Mouse (Mus musculus) hindbrain, embryonic 13.5 days (tissue): ENCODE data around the gene Srxn1. TPM values are rescaled to one million over a fixed set of nuclear protein-coding genes. Genes with fewer than 3 reads are reported as not detected.

ENCODE experiments used
- ATAC-seq: fragments of 200-750 bp; cut with Nextera tagmentation; 2 replicates; pipeline ENCODE4 v1.8.0; 2017; ENCODE audit warnings: moderate TSS enrichment; ENCODE audit not compliant: low FRiP score
- H3K27ac ChIP-seq: fragments of 300-500 bp; sonication (generic); 2 replicates; pipeline ENCODE4 v1.5.1; 2015; ENCODE audit warnings: inconsistent platforms, mild to moderate bottlenecking, moderate library complexity
- H3K27me3 ChIP-seq: fragments of 300-500 bp; sonication (generic); 2 replicates; pipeline ENCODE4 v1.6.1; 2015; ENCODE audit warnings: mild to moderate bottlenecking, inconsistent platforms
- H3K36me3 ChIP-seq: fragments of 300-500 bp; sonication (generic); 2 replicates; pipeline ENCODE4 v1.6.1; 2015; ENCODE audit warnings: mild to moderate bottlenecking, inconsistent platforms
- H3K4me1 ChIP-seq: fragments of 300-500 bp; sonication (generic); replicated peaks from 2 replicates; pipeline ENCODE4 v1.6.1; 2015; ENCODE audit warnings: inconsistent platforms
- H3K4me2 ChIP-seq: fragments of 300-500 bp; sonication (generic); 2 replicates; pipeline ENCODE4 v1.6.1; 2015; ENCODE audit warnings: inconsistent platforms, mild to moderate bottlenecking, moderate library complexity
- H3K4me3 ChIP-seq: fragments of 300-500 bp; sonication (generic); 2 replicates; pipeline ENCODE4 v1.5.1; 2015; ENCODE audit warnings: mild to moderate bottlenecking, inconsistent platforms
- H3K9ac ChIP-seq: fragments of 300-500 bp; sonication (generic); 2 replicates; pipeline ENCODE4 v1.6.1; 2015; ENCODE audit warnings: mild to moderate bottlenecking, inconsistent platforms
- H3K9me3 ChIP-seq: fragments of 300-500 bp; sonication (generic); 2 replicates; pipeline ENCODE4 v1.6.1; 2016; ENCODE audit warnings: inconsistent platforms
- WGBS: fragments of 180-500 bp; shearing (Covaris S2); methylation state at CpG from one replicate; pipeline ENCODE4 v1.1.7; 2015; 5-methylcytosine and 5-hydroxymethylcytosine counted together
- polyA plus RNA-seq: library from polyadenylated mRNA; unstranded; fragments of >200 nt; fragmentation: Nextera tagmentation; extraction: Ambion mirVana; gene quantifications from 2 replicates; pipeline ENCODE4 v1.2.1, GENCODE M21; 2015

Gene Srxn1
- polyA plus RNA-seq, 1 experiment from 2014 or later = 16.1 TPM

DNA sequence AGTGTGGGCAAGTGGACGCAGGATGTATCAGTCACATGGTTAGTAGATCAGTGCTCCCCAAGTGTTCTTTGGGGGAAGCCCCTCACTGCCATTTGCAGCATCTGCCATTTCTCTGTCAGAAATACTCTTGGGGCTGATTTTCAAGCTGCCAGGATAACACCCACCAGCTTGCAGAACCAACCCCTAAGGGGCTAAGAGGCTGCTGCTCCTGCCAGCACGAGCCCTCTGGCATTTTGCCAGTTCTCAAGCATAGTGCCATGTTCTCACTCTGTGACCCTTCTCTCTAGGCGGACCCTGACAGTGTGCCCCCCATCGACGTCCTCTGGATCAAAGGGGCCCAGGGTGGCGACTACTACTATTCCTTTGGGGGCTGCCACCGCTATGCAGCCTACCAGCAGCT lies 3.4 kb downstream of the Srxn1 start:
- Histone ChIP-seq H3K4me2 (no peak overlapping the region), H3K4me3 (no peak overlapping the region), H3K27me3 (no peaks in the 10 kb centered on the region), H3K9me3 (no peaks in the 10 kb centered on the region), H3K36me3 (peaks cover 5% of the 10 kb centered on the region; the same call in 1 of the 2 replicates), H3K4me1 (peaks cover 41% of the 10 kb centered on the region), H3K9ac (no peak overlapping the region), H3K27ac (no peak overlapping the region)
- ATAC-seq = no peak
- WGBS = 60% methylated on average over 7 of the region's 7 CpGs

DNA sequence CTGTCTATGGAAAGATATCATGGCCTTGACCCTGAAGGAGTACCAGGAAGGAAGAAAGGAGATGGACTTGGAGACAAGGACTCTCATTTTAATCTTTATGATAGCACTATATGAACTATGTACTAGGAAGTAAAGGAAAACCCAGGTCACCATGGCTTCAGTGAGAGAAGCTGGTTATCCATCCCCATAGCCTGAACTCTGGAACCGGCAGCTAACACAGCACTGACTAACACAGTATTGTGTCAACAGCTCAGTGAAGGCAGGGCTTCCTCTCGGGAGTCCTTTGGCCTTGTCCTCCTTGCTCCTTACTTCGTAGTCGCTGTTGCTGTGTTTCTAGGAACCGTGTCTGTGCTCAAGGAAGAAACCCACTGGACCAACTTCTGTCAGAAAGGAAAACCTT lies 4.1 kb downstream of the Srxn1 start:
- WGBS = 91% methylated on average over 5 of the region's 5 CpGs

DNA sequence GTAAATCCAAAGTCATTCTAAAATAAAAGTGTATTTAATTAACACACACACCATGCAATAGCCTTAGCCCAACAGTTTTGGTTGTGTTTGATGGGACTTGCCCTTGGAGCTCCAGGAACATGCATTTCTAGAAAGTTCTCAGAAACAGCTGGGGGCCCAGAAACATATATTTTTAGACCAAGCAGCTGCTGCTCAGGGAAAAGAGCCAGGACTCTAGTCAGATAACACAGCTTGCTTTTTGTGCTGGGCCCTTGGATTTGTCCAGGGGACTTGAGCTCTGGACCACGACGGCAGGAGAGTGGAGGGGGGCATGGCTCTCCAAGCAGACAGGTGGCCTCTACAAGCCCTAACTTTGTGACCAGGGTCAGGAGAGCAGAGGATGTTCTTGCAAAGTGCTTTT lies 6.0 kb downstream of the Srxn1 start:
- WGBS = 67% methylated on average over 2 of the region's 2 CpGs
- Histone ChIP-seq H3K4me3 (no peak overlapping the region), H3K4me1 (peaks cover 46% of the 10 kb centered on the region), H3K27ac (no peak overlapping the region), H3K9ac (no peak overlapping the region), H3K4me2 (no peak overlapping the region), H3K36me3 (peaks cover 5% of the 10 kb centered on the region; the same call in 1 of the 2 replicates), H3K9me3 (no peaks in the 10 kb centered on the region), H3K27me3 (0 out of 2 replicates have a peak, but pooled peaks cover 8% of the 10 kb centered on the region)
- ATAC-seq = no peak

More for the DNA sequence above, 4.1 kb downstream of the Srxn1 start:
- peaks cover 5% of the 10 kb centered on the region; the same call in 1 of the 2 replicates for H3K36me3 ChIP-seq
- H3K9me3 ChIP-seq = no peaks in the 10 kb centered on the region
- H3K27me3 ChIP-seq = no peaks in the 10 kb centered on the region
- no peak overlapping the region for H3K4me2 ChIP-seq
- no peak overlapping the region for H3K9ac ChIP-seq
- no peak for ATAC-seq
- no peak overlapping the region for H3K27ac ChIP-seq
- H3K4me3 ChIP-seq = no peak overlapping the region
- H3K4me1 ChIP-seq = peaks cover 46% of the 10 kb centered on the region

DNA sequence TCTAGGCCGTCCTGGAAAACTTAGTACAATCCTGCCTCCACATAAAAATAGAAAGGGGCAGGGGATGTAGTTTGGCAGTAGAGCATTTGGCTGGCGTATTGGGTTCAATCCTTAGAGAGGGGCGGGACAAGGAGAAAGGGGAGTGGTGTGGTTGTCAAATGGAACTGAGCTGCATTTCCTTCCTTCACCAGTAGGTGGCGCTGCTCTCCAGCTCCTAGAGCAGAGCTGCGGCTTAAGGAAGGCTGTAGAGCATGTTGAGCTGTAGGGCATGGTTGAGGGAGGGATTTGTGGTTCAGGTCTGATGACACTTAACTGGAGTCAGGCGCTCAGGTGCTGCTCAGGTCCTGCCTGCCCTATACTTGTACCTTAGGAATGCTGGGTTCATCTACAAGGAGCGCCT lies 6.6 kb downstream of the Srxn1 start:
- no peaks in the 10 kb centered on the region for H3K9me3 ChIP-seq
- H3K4me1 ChIP-seq = peaks cover 42% of the 10 kb centered on the region
- no peak overlapping the region for H3K27ac ChIP-seq
- H3K4me2 ChIP-seq = no peak overlapping the region
- 0 out of 2 replicates have a peak, but pooled peaks cover 8% of the 10 kb centered on the region for H3K27me3 ChIP-seq
- no peak overlapping the region for H3K9ac ChIP-seq
- WGBS = 8% methylated on average over 7 of the region's 7 CpGs
- no peak overlapping the region for H3K4me3 ChIP-seq
- peaks cover 5% of the 10 kb centered on the region; the same call in 1 of the 2 replicates for H3K36me3 ChIP-seq
- ATAC-seq = peak; percentile 80

DNA sequence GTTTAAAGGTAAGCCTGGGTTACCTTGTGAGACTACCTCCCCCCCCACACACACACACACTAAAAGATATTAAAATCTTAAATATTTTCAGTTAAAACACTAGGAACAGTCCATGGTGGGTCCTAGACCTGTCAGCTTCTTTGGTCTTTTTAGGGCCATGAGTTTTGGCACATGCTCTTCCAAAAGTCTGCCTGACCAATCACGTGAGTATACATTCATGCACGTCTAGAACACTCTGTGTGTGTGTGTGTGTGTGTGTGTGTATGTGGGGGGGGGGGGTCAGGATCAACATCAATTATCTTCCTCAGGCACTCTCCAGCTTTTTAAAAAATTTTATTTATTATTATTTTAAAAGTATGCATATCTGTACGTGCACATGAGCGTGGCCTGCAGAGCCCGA lies 7.2 kb downstream of the Srxn1 start:
- H3K9ac ChIP-seq = no peak overlapping the region
- no peak overlapping the region for H3K4me3 ChIP-seq
- ATAC-seq = no peak

DNA sequence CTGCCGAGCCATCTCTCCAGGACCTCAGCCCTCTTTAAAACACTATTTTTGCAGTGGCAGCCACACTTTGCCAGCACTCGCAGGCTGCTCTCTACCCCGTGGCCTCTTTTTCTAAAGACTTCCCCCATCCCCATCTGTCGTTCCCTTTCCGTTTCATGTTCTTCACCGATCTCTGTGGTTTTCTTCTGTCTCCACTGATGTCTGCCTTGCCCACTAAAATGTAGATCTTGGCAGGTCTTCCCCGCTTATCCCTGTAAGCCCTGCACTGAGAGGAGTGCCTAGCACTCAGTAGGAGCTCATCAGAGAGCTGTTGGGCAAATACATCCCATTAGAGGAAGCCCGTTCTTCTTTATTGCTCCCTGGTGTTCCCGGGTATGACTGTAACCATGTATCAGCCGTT lies 7.7 kb downstream of the Srxn1 start:
- peaks cover 42% of the 10 kb centered on the region for H3K4me1 ChIP-seq
- no peak overlapping the region for H3K4me2 ChIP-seq
- H3K27ac ChIP-seq = no peak overlapping the region
- H3K9me3 ChIP-seq = no peaks in the 10 kb centered on the region
- no peak for ATAC-seq
- H3K9ac ChIP-seq = no peak overlapping the region
- WGBS = 54% methylated on average over 10 of the region's 10 CpGs
- H3K4me3 ChIP-seq = no peak overlapping the region
- 0 out of 2 replicates have a peak, but pooled peaks cover 8% of the 10 kb centered on the region for H3K27me3 ChIP-seq
- H3K36me3 ChIP-seq = peaks cover 5% of the 10 kb centered on the region; the same call in 1 of the 2 replicates

More for the DNA sequence above, 7.2 kb downstream of the Srxn1 start:
- no peaks in the 10 kb centered on the region for H3K9me3 ChIP-seq
- H3K27ac ChIP-seq = no peak overlapping the region
- 89% methylated on average over 5 of the region's 5 CpGs for WGBS
- H3K4me2 ChIP-seq = no peak overlapping the region
- H3K36me3 ChIP-seq = peaks cover 5% of the 10 kb centered on the region; the same call in 1 of the 2 replicates
- peaks cover 42% of the 10 kb centered on the region for H3K4me1 ChIP-seq
- 0 out of 2 replicates have a peak, but pooled peaks cover 8% of the 10 kb centered on the region for H3K27me3 ChIP-seq

DNA sequence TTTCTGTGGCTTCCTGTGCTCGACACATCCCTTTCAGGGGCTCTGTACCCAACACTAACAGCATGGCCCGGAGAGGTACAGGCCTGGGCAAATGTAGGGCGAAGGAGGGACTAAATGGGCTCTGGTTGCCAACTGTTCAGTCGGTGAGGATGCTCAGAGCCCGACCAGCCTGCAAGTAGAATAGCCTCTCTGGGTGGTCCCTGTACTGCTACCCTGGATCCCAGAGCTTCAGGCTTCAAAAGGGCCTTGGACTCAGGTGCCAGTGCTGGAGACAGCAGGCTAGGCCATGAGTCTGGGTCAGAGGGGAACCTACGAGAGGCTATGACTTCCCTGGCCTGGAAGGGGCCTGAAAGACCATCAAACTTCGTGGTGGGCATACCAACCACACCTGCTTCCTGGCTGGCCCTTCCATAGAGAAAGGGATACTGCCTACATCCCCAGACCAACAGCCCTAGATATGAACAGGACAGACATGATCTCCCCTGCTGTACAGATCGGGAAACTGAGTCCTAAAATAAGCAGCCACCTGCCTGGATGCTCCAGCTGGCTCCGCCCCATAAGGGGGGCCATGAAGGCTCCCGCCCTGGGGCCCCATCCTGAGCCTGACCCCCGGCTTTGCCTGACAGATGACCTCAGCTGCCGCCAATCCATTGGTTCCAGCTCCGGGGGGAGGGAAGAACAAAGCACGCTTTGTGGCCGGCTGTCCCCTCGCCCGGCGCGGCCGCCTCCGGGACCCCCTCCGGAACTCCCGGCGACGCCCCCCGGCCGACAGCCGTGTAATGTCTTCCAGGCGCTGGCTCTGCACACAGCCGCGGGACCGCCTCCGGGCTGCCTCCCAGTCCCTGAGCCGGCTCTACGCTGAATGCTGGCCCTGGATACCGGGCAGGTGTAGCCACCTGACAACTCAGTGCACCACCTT lies 9.0 kb downstream of the Srxn1 start:
- ATAC-seq = peak; percentile 53
- H3K27me3 ChIP-seq = 0 out of 2 replicates have a peak, but pooled peaks cover 8% of the 10 kb centered on the region
- H3K4me2 ChIP-seq = peak overlapping the region; percentile 64
- peak overlapping the region; percentile 72 for H3K9ac ChIP-seq
- WGBS = 10% methylated on average over 33 of the region's 36 CpGs
- no peak overlapping the region; the same call in 1 of the 2 replicates for H3K27ac ChIP-seq
- peaks cover 35% of the 10 kb centered on the region for H3K4me1 ChIP-seq
- peaks cover 5% of the 10 kb centered on the region; the same call in 1 of the 2 replicates for H3K36me3 ChIP-seq
- H3K4me3 ChIP-seq = peak overlapping the region; percentile 34
- no peaks in the 10 kb centered on the region for H3K9me3 ChIP-seq

DNA sequence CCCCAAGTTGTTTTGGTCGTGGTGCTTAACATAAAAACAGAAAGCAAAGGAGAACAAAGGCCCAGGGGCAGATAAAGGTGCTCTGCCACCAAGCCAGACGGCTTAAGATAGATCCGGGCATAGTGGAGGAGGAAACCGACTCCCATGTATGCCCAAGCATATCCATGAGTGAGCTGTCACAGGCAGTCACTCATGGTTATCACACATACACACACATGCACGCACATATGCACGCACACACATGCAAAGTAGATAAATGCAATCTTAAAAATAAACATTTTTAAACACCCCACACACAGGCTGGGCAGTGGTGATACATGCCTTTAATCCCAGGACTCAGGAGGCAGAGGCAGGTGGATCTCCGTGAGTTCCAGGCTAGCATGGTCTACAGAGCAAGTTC lies 12.4 kb downstream of the Srxn1 start:
- Histone ChIP-seq H3K9ac (no peak overlapping the region), H3K4me3 (no peak overlapping the region), H3K4me1 (peaks cover 39% of the 10 kb centered on the region), H3K4me2 (no peak overlapping the region), H3K27me3 (0 out of 2 replicates have a peak, but pooled peaks cover 20% of the 10 kb centered on the region), H3K27ac (no peak overlapping the region), H3K36me3 (no peaks in the 10 kb centered on the region), H3K9me3 (no peaks in the 10 kb centered on the region)
- ATAC-seq = no peak
- 88% methylated on average over 7 of the region's 7 CpGs for WGBS

DNA sequence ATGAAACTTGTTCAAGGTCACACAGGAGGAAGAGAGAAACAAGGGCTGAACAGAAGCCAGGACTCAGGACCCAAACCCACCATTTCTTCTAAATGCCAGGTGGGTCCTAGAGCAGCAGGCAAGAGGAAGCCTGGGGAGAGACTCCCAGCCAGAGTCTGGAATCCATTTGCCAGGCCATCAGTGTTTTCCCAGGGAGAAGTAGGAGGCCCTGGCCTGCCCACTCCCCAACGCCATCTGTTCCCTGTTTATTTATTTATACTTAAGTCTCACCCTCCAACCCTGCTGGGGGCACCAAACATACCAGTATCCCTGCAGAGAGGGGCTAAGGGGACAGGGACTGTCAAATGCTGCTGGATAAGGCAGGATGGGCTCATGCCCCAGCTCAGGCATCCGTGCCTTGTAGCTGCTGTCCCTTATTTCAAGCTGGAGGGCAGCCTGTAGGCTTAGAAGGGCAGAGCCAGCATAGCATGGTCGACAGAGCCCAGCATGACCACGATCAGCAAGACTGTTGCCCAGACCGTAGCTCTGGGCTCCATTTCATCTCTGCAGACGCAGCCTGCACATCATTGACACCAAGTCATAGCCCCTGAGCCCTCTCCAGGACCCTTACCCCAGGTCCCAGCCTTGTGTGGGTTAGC lies 14.0 kb downstream of the Srxn1 start:
- Histone ChIP-seq H3K9me3 (no peaks in the 10 kb centered on the region), H3K4me3 (no peak overlapping the region), H3K27ac (0 out of 2 replicates have a peak overlapping the region, but pooled peaks have one; percentile 18), H3K27me3 (0 out of 2 replicates have a peak, but pooled peaks cover 20% of the 10 kb centered on the region), H3K9ac (no peak overlapping the region), H3K36me3 (no peaks in the 10 kb centered on the region), H3K4me2 (no peak overlapping the region), H3K4me1 (peaks cover 28% of the 10 kb centered on the region)
- ATAC-seq = no peak
- WGBS = 45% methylated on average over 6 of the region's 6 CpGs

DNA sequence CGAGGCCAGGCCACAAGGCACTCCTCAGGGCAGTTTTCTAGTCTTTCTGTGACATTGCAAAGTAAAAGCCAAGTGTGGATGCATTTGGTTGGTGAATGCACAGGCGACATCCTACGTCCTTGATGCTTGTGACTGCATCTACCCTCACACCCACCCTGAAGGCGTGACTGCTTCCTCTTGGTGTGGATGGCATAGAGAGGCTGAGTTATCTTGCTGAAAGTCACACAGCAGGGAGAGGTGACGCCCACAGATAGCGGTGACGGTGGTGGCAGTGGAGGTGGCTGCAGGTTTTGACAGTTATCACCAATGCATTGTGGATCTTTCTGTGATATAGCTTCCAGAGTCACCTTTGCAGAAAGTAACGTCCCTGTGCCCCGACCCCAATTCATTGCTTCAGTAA lies 17.6 kb downstream of the Srxn1 start:
- Histone ChIP-seq H3K27ac (no peak overlapping the region), H3K9ac (no peak overlapping the region), H3K4me1 (peaks cover 12% of the 10 kb centered on the region), H3K4me2 (no peak overlapping the region), H3K4me3 (no peak overlapping the region), H3K36me3 (no peaks in the 10 kb centered on the region), H3K27me3 (0 out of 2 replicates have a peak, but pooled peaks cover 14% of the 10 kb centered on the region), H3K9me3 (no peaks in the 10 kb centered on the region)
- WGBS = 81% methylated on average over 9 of the region's 9 CpGs
- no peak for ATAC-seq

DNA sequence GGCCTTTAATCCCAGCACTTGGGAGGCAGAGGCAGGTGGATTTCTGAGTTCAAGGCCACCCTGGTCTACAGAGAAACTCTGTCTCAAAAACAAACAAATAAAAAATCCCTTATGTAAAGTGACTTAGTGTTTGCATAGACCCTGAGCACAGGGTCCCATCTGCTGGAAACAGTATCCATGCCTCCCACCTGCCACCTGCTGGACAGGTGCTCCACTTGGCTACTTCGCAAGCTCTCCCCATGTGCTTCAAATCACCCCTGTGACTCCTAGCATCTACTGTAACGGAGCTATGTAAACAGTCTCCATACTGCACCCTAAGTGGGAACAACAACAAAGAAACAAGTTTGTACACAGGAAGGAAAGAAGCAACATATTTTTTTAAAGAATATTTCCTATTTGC lies 23.3 kb downstream of the Srxn1 start:
- Histone ChIP-seq H3K36me3 (no peaks in the 10 kb centered on the region), H3K4me1 (no peaks in the 10 kb centered on the region), H3K9ac (no peak overlapping the region), H3K4me3 (no peak overlapping the region), H3K4me2 (no peak overlapping the region), H3K27me3 (0 out of 2 replicates have a peak, but pooled peaks cover 2% of the 10 kb centered on the region), H3K9me3 (no peaks in the 10 kb centered on the region), H3K27ac (no peak overlapping the region)
- no peak for ATAC-seq
- 69% methylated on average over 2 of the region's 2 CpGs for WGBS

DNA sequence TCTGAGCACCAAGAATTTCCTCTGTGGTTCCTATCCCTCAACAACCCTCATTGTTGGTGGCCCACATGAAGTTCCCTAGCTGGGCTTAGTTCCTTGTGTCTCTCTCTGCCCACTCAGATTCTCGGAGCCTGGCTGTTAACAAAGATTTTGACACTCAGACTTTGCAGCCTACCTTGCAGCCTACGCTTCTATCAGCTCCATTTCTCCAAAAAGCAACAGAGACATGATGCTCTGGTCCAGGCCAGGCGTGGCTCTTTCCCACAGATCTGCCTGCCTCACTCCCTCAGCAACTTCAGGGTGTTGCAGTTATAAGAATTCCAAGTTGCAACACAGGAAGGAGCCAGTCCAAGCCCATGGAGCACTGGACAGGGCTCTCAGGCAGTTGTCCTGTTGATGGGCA lies 24.5 kb downstream of the Srxn1 start:
- no peak for ATAC-seq
- H3K36me3 ChIP-seq = no peaks in the 10 kb centered on the region
- H3K4me3 ChIP-seq = no peak overlapping the region
- H3K9me3 ChIP-seq = no peaks in the 10 kb centered on the region
- H3K4me2 ChIP-seq = no peak overlapping the region
- WGBS = 73% methylated on average over 3 of the region's 3 CpGs
- H3K4me1 ChIP-seq = no peaks in the 10 kb centered on the region
- no peak overlapping the region for H3K9ac ChIP-seq
- no peak overlapping the region for H3K27ac ChIP-seq
- H3K27me3 ChIP-seq = no peaks in the 10 kb centered on the region
